Mouse (Mus musculus) erythroblast, adult 5-6 weeks (primary cell): ENCODE measurements around the gene Gm14459. TPM values are rescaled to one million over a fixed set of nuclear protein-coding genes. Genes with fewer than 3 reads are reported as not detected.
"Not testable (repeated sequence)": the region's sequence is repeated elsewhere in the genome, so short reads cannot be mapped to it uniquely, and the experiment has no call there.

Experiments used
- ATAC-seq: replicated peaks from 2 replicates; pipeline ENCODE4 v1.8.0; 2016; ENCODE audit warnings: moderate number of reproducible peaks, mild to moderate bottlenecking, moderate TSS enrichment, inconsistent platforms; ENCODE audit not compliant: poor library complexity, low FRiP score, severe bottlenecking
- total RNA-seq, 2 experiments: library from RNA; stranded (forward) in 1 of 2; stranded (reverse) in 1 of 2; fragments of 150-400 nt in 1 of 2; fragments of 200-764, 138-1000 nt in 1 of 2; gene quantifications; 2 replicates each; pipeline versions ENCODE4 v1.2.3 to v1.2.4; 2015 to 2017; ENCODE audit warnings: low replicate concordance in 2 of 2

Gene Gm14459
- total RNA-seq (2015; ENCODE audit: low replicate concordance) (not detected in 2 replicates), total RNA-seq (2017; ENCODE audit: low replicate concordance) (not detected in 2 replicates)

DNA sequence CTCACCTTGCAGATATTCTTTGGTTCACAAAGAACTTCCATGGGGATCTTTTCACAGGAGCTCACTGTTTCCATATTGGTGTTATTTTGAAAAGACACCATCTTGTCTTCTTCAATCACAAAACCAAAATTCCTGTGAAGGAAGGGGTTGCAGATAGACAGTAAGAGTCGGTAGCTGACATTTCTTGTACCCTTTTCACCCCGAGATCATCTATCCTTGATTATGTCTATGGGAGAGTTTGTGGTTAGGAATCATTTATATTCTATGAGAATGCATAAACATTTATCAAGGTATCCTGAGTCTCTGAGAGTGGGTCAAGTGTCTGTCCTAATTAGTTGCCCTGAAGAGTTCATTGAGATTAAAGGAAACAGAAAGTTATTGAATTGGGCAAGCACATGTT is at the start of gene Gm14459:
Gene Gm14459, minus strand, starts transcription at position 101 of the 400 bp plus-strand sequence.
- no peak for ATAC-seq

DNA sequence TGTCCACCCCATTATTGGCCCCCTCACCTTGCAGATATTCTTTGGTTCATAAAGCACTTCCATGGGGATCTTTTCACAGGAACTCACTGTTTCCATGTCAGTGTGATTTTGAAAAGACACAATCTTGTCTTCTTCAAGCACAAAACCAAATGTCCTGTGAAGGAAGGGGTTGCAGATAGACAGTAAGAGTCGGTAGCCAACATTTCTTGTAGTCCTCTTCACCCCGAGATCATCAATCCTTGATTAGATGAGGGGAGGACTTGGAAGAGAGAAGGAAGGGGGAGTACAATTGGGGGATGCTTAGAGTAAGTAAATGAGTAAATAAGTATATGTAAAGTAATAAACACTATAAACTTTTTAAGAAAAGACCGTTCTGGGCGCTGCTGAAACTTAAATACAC is 23.4 kb upstream of the Gm14459 start, which contains the start of gene Ssxb6:
Gene Ssxb6, minus strand, starts transcription at position 101 of the 400 bp plus-strand sequence.
- ATAC-seq = not testable (repeated sequence)

Other genes starting within 250 kb of the Gm14459 start
- gene Ssxb10, start 197.5 kb downstream of the Gm14459 start, total RNA-seq (2015; ENCODE audit: low replicate concordance) = not detected in 2 replicates
- gene Ssxb10, start 197.5 kb downstream of the Gm14459 start, total RNA-seq (2017; ENCODE audit: low replicate concordance) = not detected in 2 replicates
- not detected in 2 replicates for gene Ssxb9, start 158.0 kb downstream of the Gm14459 start, total RNA-seq (2015; ENCODE audit: low replicate concordance)
- gene Ssxb9, start 158.0 kb downstream of the Gm14459 start, total RNA-seq (2017; ENCODE audit: low replicate concordance) = not detected in 2 replicates
- not detected in 2 replicates for gene Ssxb1, start 111.6 kb downstream of the Gm14459 start, total RNA-seq (2015; ENCODE audit: low replicate concordance)
- gene Ssxb1, start 111.6 kb downstream of the Gm14459 start, total RNA-seq (2017; ENCODE audit: low replicate concordance) = not detected in 2 replicates
- gene Ssxb2, start 63.2 kb downstream of the Gm14459 start, total RNA-seq (2015; ENCODE audit: low replicate concordance) = not detected in 2 replicates
- not detected in 2 replicates for gene Ssxb2, start 63.2 kb downstream of the Gm14459 start, total RNA-seq (2017; ENCODE audit: low replicate concordance)
- gene Ssxb6, start 23.3 kb upstream of the Gm14459 start, total RNA-seq (2015; ENCODE audit: low replicate concordance) = not detected in 2 replicates
- gene Ssxb6, start 23.3 kb upstream of the Gm14459 start, total RNA-seq (2017; ENCODE audit: low replicate concordance) = not detected in 2 replicates
- not detected in 2 replicates for gene Ssxb3, start 66.9 kb upstream of the Gm14459 start, total RNA-seq (2015; ENCODE audit: low replicate concordance)
- gene Ssxb3, start 66.9 kb upstream of the Gm14459 start, total RNA-seq (2017; ENCODE audit: low replicate concordance) = not detected in 2 replicates
- gene Ssxb8, start 165.9 kb upstream of the Gm14459 start, total RNA-seq (2015; ENCODE audit: low replicate concordance) = not detected in 2 replicates
- not detected in 2 replicates for gene Ssxb8, start 165.9 kb upstream of the Gm14459 start, total RNA-seq (2017; ENCODE audit: low replicate concordance)
- not detected in 2 replicates for gene Ssx9, start 223.5 kb upstream of the Gm14459 start, total RNA-seq (2015; ENCODE audit: low replicate concordance)
- not detected in 2 replicates for gene Ssx9, start 223.5 kb upstream of the Gm14459 start, total RNA-seq (2017; ENCODE audit: low replicate concordance)